Mouse (Mus musculus) right cerebral cortex, adult 18-20 months (tissue): Measurements from ENCODE around the gene Ccdc57.
"Not testable (repeated sequence)": the region's sequence is repeated elsewhere in the genome, so short reads cannot be mapped to it uniquely, and the experiment has no call there.

Experiments
- DNase-seq: peaks from one replicate; pipeline ENCODE4 v3.0.0; 2022; ENCODE audit warnings: mixed read lengths

The Ccdc57 gene

DNA sequence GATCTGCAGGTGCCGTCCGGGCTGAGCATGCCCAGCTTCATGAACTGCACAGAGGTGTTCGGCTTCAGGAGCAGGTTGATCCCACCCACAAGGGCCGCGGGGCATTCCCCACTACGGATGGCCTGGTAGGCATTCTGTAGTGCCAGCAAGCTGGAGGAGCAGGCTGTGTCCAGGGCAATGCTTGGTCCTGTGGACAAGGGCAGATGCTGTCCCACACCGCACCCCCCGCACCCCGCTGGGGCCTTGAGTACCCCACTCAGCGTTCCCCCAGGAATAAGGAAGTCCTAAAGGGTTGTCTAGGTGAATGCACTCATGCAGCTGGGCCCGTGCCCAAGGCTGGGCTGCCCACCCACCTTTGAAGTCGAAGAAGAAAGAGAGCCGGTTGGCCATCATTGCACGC, 112.1 kb downstream of the Ccdc57 start:
- no peak for DNase-seq

DNA sequence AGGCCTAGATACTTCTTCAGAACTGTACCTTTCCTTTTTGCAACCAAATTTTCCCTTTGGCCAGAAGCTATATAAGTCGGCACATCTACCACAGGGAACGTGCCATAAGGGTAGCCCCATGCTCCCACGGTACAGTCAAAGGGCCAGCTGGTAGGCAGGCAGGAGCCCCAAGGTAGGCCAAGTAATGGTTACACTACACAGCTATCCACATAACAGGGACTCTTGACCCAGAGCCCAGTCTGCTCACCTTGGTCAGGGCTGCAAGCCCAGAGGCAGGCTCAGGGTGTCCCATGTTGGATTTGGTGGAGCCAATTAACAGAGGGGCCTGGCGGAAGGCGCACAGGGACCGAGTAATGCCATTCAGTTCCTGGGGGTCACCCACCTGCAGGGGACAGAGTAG, 113.1 kb downstream of the Ccdc57 start:
- DNase-seq, result no peak

DNA sequence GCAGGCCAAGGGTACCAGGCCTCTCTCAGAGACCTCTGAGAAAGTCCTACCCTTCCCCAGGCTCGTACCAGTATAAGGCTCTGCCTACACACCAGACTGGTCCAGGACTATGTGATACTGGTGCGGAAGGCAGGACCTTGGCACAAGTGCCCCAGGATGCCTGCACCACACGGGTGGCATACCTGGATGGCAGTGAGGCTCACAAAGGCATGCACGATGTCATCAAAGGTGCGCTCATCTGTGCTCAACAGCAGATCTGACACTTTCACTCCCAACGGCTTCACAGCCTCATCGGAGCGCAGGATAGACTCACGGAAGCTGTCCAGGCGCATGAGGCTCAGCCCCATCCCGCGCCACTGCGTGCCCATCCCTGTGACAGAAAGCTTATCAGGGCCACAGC, 114.4 kb downstream of the Ccdc57 start:
- DNase-seq, result no peak

DNA sequence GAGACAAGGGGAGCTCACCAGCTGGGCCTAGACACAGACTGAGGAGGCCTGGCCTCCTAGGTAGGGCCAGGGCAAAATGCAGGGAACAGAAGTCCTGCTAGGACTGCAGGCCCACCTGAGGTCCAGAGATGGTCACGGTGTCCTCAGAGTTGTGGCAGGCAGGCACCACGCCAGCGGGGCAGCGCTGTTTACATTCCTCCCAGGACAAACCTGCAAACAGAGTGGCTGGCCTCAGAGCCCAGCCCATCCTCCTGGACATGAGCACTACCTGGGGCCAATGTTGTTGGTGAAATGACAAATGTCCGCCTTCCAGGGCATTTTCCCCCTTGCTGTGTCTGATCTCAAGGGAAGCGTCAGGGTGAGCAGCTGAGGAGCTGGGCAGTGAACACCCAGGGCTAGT, 115.3 kb downstream of the Ccdc57 start:
- no peak for DNase-seq

DNA sequence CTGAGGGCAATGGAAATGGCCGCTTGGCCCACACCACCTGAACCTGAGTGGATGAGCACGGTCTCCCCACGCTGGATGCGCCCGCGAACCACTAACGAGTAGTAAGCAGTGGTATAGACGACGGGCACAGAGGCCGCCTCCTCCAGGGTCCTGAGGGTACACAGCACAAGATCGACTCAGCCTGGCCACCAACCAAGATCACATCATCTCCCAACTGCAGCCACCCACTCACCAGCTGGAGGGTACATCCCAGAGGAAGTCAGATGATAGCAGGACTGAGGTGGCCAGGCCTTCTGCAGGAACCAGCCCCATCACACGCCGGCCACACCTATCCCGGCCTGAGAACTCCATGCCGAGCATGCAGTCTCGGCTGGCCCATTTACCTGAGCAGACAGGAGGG, 120.6 kb downstream of the Ccdc57 start:
- peak; percentile 48 for DNase-seq

DNA sequence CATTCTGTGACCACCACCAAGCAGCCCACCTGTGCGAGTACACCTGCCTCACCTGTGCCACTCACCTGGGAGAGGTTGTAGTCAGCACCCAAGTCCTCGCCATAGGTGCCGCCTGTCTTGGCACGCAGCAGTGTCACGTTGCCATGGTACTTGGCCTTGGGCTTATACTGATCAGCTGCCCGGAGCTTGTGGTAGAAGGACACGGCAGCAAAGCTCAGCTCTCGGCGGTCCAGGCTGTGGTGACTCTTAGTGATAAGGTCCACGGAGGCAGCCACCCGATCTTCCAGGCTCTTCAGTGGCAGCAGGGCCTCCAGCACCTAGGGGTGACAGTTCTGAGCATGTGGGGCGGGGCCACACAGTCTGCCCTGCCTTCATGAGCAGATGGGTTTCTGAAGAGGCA, 124.7 kb downstream of the Ccdc57 start:
- DNase-seq, result no peak

DNA sequence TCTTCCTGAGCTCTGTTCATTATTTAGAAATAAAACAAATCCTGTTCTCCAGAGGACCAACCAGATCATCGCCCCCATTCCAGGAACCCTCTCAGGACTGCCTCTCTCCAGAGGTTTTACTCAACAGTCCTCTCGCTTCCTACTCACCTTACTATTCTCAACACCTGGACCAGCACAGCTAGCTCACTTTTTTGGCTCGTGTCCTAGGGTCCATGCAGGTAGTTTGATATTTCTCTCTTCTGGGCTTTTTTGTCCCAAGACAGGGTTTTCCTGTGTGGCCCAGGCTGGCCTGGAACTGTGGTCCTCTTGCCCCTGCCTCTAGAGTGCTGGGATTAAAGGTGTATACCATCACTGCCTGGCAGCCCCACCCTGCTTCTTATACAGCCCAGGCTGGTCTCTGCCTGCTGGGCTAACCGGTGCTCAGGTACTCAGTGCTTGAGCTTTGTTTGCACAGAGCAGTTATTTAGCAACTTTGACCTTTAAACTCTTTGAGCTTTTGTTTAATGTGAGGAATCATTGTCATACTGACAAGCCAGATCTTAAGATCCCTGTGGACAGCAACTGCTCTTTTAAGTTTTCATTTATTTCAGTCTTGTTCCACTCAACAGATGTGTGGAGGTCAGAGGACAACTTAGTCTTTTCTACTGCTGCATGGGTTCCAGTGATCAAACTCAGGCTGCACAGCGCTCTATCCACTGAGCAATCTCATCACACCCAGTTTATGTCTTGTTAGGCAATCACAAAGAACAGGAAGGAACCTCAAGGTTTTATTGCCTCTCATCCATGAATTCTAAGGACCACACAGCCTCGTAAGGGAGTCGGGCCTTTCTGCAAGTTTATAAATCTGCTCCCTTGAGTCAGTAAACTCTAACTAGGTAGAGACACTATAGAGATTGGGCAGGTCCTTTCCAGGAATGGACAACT, 127.0 kb downstream of the Ccdc57 start:
- DNase-seq, result no peak

DNA sequence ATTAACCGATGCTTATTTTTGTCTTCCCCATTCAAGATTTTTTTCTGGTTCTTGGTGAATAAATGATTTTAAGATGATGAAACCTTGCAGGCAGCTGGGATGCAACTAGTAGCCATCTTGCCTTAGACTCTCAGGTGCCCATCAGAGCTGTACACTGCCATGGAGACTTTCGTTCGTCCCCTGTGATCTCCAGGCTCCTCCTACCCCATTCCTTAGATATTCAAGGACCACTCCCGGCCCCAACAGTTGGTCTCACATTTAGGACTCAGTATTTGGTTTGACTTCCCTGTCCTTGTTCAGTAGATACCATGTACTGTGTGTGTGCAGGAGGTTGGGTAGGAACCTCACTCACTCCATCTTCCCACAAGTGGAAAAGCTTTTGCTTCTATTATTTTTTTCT, 127.9 kb downstream of the Ccdc57 start:
- no peak for DNase-seq

DNA sequence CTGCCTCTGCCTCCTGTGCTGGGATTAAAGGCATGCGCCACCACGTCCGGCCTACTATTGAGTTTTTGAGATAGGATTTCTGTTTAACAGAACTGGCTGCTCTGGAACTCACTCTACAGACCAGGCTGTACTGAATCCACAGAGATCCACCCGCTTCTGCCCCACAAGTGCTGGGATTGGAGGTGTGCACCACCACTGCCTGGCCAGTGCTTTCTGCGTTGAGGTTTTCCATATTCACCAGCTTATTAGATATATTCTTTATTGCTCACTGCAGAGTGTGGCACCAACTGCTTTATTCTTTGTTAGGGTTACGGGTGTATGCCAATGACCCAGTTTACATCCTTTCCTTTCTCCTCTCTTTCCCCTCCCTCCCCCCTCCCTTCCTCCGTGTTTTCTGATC, 128.4 kb downstream of the Ccdc57 start:
- no peak for DNase-seq

DNA sequence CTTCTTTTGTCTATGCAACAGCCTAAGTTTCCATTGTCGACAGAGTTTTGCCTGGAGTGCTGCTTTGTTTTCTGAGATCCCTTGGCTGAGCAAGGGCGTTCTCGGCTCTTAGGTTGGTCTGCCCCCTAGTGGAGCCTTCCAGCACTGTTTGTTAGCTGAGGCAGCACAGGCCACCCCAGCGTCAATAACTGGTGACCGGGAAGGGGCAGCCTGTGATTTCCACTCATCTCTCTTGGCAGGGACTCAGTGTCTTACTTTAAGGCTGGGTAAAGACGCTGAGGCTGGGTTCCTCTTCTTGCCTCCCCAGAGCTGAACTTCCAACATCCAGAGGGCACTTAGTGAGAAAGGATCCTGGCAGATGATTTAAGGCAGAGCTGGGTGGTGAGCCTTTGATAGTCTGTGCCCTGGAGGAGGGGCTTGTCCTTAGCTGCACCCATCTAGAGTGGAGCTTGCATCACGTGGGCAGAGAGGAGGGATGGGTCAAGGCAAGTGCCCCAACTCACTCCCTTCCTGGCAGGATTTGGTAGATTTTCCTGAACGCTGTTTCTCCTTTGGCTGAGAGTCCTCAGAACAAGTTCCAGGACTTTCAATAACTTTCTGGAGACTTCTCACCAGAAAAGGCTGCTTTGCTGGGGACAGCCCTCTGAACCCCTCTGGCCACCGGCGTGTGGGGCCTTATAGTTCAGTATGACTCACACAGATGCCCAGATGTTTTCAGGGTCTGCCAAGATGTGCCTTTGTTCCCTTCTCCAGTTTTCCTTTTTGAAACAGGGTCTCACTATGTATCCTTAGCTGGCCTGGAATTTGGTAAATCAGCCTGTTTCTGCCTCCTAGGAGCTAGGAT, 132.4 kb downstream of the Ccdc57 start:
- peak; percentile 75 for DNase-seq

DNA sequence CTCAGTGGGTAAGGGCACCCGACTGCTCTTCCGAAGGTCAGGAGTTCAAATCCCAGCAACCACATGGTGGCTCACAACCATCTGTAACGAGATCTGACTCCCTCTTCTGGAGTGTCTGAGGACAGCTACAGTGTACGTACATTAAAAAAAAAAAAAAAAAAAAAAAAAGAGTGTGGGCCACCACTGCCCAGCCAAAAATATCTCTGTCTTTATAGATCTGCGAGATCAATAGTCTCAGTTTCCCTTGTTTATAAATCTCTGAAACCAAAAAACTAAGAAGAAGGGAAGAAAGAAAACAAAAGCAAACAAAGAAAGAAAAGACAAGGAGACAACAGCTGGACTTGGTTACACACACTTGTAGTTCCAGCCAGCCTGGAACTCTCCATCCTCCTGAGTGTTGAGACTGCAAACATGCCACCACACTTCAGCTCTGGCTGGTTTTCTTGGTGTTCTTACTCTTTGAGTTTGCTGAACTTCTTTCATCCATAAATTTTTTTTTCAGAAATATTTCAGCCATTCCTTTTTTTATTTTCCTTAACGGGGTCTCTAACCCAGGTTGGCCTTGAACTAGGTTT, 133.3 kb downstream of the Ccdc57 start:
- DNase-seq, result no peak

DNA sequence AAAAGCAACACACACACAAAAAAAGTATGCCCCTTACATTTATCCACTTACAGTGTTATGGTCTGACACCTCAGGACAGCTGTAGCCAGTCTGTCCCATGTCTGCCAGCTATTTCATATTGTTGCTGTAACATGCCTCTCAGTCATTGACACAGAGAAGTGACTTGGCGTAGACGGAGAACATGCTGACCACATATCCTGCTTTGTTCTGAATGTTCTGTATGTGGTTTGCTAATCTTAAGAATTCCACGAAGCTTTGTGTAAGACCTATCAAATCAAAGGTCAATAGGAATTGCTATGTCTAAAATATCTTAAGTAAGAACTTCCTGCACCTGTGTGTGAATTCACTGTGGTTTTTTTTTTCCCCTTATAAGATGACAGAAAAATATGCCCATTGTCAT, 134.4 kb downstream of the Ccdc57 start:
- DNase-seq, result no peak

DNA sequence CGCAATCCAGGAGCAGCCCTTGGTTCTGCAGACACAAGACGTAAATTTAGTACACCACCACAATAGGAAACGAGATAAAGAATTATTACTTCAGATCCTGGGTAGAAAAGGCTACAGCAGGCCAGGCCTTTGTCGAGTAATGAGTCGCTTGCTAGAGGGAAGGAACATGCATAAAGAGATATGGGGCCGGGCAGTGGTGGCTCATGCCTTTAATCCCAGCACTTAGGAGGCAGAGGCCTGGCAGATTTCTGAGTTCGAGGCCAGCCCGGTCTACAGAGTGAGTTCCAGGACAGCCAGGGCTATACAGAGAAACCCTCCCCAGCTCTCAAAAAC, 136.1 kb downstream of the Ccdc57 start:
- no peak for DNase-seq

DNA sequence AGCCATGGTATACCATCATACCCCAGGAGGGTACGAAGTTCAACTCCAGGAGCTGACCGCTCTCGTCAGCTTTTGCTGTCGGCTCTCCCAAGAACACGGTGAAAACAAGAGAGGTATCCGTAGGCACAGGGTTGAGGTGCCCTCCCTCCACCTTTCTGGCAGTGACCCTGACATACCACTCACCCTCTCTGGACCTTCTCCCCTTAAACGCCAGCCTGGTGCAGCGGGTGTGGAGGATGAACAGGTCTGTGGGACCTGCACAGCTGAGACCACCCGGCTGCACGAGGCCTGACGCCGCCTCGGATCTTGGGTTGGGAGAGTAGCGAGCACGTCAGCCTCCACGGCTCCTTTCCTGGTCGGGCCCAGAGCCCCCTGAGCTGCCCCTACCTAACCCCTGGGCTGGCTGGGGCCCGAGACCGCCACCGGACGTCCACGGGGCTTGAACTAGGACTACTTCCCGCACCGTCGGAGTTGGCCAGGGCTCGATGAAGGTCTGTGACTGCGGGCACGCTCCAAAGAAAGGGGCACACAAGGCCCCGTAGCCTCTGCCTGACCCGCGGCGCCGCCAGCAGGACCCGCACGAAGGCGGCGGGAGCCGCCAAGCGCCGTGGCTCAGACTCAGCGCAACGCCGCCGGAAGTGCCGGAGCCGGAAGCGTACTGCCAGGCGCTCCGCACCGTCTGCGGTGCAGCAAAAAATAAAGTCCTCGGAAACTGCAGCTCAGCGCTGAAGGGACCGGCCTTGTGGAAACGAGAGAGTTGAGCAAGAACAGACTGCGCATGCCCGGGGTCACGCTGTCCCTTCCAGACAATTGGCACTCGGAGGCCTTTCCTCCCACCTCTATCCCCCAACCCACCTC, 136.7 kb downstream of the Ccdc57 start, which contains the start of gene Dus1l:
TSS of gene Dus1l (minus strand) at position 648 of the 858 bp plus-strand sequence.
- peak; percentile 96 for DNase-seq

DNA sequence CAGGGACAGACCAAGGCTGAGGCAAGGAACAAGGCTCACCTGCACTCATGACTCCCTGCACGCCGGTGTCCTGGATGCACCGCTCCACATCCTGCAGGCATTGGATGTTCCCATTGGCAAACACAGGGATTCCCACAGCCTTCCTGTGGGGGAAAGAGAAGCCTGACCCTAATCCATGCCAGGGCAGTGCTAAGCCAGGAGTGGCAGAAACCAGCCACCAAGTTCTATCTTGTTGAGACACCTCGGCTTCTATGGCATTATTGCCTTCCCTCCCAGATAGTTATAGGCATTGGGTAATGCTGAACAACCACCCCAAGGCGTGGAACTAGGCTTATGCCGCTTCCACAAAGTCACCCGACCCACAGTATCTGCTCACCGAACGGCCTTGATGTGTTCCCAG, 140.0 kb downstream of the Ccdc57 start:
- no peak for DNase-seq

DNA sequence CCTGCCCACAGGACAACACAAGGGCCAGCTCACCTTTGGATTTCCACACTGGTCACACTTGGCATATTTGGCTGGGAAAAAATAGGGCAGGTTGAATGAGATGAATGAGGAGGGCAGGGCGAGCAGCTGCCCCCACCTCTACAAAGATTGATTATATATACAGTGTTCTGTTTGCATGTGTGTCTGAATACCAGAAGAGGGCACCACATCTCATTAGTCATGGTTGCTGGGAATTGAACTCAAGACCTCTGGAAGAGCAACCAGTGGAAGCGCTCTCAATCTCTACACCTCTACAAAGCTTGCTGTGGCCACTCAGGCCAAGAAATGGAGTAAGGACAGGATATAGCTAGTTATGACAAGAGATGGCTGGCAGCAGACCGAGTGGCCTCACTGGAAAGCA, 142.9 kb downstream of the Ccdc57 start:
- no peak for DNase-seq

DNA sequence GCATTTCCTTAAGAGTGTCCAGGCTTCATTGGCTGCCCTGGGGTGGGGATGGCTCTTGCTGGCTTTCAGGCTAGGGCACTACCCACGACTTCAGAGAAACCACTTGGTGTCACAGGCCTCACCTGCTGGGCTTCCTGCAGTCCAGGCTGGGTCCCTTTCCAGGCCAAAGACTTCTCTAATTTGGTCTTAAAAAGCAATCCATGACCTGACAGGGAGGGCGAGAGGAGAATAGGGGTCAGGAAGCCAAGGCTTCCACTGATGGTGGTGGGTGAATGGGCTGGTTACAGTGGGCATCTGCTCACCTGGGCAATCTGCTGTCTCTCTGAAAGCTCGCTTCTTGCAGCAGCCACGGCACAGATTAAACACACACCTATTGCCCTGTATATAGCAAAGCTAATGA, 143.3 kb downstream of the Ccdc57 start:
- DNase-seq, result no peak

DNA sequence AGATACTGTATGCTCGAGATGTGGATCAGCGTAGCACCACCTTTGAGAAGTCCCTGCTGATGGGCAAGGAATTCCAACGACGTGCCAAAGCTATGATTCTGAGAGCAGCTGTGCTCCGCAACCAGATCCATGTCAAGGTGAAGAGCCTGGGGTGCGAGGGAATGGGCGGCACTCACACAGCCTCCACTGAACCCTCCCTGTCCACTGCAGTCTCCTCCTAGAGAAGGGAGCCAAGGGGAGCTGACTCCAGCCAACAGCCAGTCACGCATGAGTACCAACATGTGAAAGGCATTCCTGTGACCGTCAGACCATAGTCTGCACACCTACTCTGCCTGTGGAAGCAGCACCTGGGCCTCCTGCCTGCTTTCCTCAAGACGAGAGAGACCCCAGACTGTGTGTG, 144.2 kb downstream of the Ccdc57 start:
- not testable (repeated sequence) for DNase-seq

DNA sequence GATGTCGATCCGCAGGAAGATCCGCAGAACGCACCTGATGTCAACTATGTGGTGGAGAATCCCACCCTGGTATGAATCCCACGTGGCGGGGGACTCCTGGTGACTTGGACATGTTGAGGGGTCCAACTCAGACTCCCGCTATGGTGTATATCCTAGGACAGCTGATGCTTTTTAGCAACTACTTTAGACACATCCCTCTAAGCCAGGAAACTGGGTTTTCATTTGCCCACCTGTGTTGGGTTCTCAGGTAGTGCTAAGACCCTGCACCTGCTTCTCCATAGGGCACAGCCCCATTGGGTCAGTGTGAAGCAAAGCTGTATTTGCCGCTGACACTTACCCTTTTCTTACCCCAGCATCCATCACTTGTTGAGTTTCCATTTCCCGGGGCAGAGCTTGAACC, 147.5 kb downstream of the Ccdc57 start:
- no peak for DNase-seq

DNA sequence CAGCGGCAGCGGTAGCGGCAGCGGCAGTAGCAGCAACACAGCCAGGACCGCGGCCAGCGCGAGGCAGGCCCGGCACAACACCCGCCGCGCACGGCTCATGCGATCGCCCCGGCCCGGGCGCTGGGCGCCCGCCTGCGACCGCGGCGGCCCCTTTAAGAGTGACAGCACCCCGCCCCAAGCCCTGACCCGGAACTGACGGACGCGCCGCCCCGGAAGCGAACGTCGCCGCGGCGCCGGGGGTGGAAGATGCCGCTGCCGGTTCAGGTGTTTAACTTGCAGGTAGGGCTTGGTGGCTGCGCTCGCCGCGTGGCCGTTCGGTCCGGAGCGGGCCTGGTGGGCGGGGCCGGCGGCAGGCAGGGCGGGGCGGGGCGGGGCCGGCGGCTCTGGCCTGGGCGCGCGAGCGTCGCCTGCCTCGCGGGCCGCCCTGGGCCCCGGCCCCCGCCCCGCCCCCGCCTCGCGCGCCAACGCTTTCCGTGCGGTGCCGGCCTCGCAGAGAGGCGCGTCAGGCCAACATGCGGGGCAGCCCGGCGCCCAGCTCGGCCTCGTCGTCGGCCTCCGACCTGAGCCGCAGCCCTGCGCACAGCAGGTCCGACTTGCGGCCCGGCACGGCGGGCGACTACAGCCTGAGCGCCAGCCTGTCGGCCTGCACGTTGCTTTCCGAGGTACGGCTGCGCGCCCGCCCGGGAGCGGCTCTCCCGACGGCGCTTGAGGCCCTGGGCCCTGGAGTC, 148.4 kb downstream of the Ccdc57 start, which contains the start of the genes Rfng and Gps1:
TSS of gene Rfng (minus strand) at position 144 of the 728 bp plus-strand sequence.
TSS of gene Gps1 (plus strand) at position 209 of the 728 bp plus-strand sequence.
- peak; percentile 88 for DNase-seq

DNA sequence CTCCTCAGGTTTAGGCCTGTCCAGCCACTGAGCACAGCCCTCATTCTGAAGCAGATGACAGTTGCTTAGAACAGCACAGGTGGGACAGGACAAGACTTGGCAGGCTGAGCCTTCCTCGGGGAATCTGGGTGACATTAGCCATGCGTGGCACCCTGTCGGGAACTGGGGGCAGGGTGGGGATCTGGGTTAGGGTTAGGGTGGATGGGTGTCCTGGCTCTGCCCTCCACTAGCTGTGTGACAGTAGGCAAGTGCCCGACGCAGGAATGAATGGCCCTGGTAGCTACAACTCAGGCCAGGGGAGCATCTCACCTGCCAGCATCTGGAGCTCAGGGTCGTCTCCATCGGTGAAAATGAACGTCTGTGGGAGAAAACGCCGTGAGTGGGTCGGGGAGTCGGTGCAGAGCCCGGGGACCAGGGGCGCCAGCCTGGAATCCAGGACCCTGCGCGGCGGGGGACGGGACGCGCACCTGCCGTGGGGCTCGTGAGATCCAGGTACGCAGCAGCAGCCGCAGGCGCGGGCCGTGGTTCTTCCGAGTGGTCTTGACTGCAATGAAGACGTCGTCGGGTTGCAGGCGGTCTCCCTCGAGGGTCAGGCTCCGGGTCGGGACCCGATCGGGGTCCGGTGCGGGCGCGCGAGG, 149.1 kb downstream of the Ccdc57 start:
- no peak for DNase-seq
